12 mouse cellular contexts compared by ENCODE assay signal in the genomic region with DNA sequence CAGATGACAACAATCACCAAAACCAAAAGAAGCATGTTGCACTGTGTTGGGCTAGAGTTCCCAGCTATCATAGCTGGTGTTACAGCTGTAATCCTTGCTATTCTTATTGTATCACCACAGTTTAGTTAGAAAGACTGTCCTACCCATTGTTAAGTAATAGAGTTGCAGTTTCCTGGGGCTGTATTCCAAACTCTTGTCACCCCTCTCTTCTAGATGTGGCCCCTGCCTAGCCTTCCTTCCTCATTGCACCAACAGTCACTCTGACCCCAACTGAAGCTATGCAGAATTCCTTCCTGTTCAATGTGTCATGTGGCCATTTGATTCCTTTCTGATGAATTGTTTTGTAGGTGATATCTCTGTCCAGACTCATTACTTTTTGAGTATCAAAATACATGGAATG.
"Had no signal": no experiment of that assay in that cellular context is flagged by ENCODE, and none has a peak within 500 bp of the region (broad histone marks: within the 10 kb centered on the region; RNA-seq: fewer than 3 reads in every experiment).

No protein-coding gene starts in this region.

- DNase-seq: retina, postnatal 1 day; right cerebral cortex, adult 18-20 months; right cerebral cortex, postnatal 14 days; right cerebral cortex, postnatal 25 days; right cerebral cortex, postnatal 4 days; spleen, adult 18-20 months; thymus, adult 18-20 months; thymus, adult 2 months; thymus, postnatal 14 days; thymus, postnatal 25 days; thymus, postnatal 36 days; thymus, postnatal 4 days had no signal
